ENCODE assay signal across 8 mouse cellular contexts in the genomic region with DNA sequence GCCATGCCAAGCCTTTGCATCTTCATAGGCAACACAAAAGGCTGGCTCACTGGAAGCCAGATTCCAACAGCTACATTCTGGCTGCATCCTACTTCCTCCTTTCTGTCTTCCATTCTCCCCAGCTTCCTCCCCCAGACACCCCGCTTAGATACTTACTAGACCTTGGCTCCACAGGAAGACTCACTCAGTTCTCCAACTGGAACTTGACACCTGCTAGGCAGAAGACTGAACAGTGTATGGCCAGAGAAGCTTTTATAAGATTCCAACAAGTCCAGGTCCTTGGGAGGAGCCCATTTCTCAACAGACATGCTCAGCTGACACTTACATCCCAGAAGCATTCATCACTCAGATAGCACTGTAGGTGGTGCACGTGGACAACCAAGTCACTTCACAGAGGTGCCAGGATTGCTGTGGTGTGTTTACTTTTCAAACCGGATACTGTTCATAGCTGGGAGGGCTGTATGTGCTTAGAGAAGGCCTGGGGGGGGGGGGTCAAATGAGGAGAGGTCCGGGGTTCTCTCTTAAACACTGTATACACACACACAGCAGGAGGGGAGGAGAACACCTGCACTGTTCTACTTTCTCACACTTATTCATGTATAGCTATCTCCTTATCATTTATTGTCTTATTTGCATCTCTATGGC. TPM values are rescaled to one million over a fixed set of nuclear protein-coding genes. Genes with fewer than 3 reads are reported as not detected.
DNase-seq lines count a peak whose midpoint lies in the region; ATAC-seq and TF ChIP-seq lines count a peak whose summit lies in the region.

Crct1 (minus strand) TSS at position 228 of the 645 bp plus-strand sequence.

- H3K4me3 ChIP-seq in kidney, embryonic 15.5 days (replicated peaks), result peak within 1 kb of the TSS; percentile 47
- peak within 1 kb of the TSS; percentile 51 for H3K4me3 ChIP-seq in embryonic facial prominence, embryonic 13.5 days
- H3K4me3 ChIP-seq in intestine, postnatal 0 days (ENCODE audit: low read depth, low read length), result peak within 1 kb of the TSS; percentile 45
- H3K4me3 ChIP-seq in neural tube, embryonic 13.5 days, result peak within 1 kb of the TSS; percentile 50

- H3K4me2 ChIP-seq in kidney, embryonic 15.5 days, result peak within 1 kb of the TSS; percentile 81
- peak within 1 kb of the TSS; percentile 78 for H3K4me2 ChIP-seq in embryonic facial prominence, embryonic 13.5 days
- H3K4me2 ChIP-seq in intestine, postnatal 0 days (replicated peaks; ENCODE audit: low read depth), result peak within 1 kb of the TSS; percentile 92
- H3K4me2 ChIP-seq in neural tube, embryonic 13.5 days, result peak within 1 kb of the TSS; percentile 88

- H3K27ac ChIP-seq in kidney, embryonic 15.5 days, result peak within 1 kb of the TSS; percentile 58; the same call in 1 of the 2 replicates
- peak within 1 kb of the TSS; percentile 66 for H3K27ac ChIP-seq in embryonic facial prominence, embryonic 13.5 days
- H3K27ac ChIP-seq in intestine, postnatal 0 days (ENCODE audit: low read depth, low read length), result no peak within 1 kb of the TSS
- no peak within 1 kb of the TSS; the same call in 1 of the 2 replicates for H3K27ac ChIP-seq in neural tube, embryonic 13.5 days (replicated peaks)

- H3K36me3 ChIP-seq in kidney, embryonic 15.5 days, result no peaks in the 10 kb centered on the region
- H3K36me3 ChIP-seq in embryonic facial prominence, embryonic 13.5 days, result no peaks in the 10 kb centered on the region
- no peaks in the 10 kb centered on the region for H3K36me3 ChIP-seq in intestine, postnatal 0 days (ENCODE audit: control insufficient read depth, insufficient read depth)
- no peaks in the 10 kb centered on the region for H3K36me3 ChIP-seq in neural tube, embryonic 13.5 days

- ATAC-seq in kidney, embryonic 15.5 days (replicated peaks; ENCODE audit: low FRiP score), result no peak; the same call in 1 of the 2 replicates
- ATAC-seq in embryonic facial prominence, embryonic 13.5 days (ENCODE audit: insufficient number of reproducible peaks, insufficient read depth, low FRiP score, low TSS enrichment, low read depth), result no peak
- ATAC-seq in intestine, postnatal 0 days, result no peak
- ATAC-seq in neural tube, embryonic 13.5 days (ENCODE audit: low read depth), result no peak
- ATAC-seq in erythroblast, adult 5-6 weeks (replicated peaks; ENCODE audit: low FRiP score, poor library complexity, severe bottlenecking), result no peak

- H3K27me3 ChIP-seq in kidney, embryonic 15.5 days, result peaks cover 3% of the 10 kb centered on the region; the same call in 1 of the 2 replicates
- H3K27me3 ChIP-seq in embryonic facial prominence, embryonic 13.5 days, result no peaks in the 10 kb centered on the region
- H3K27me3 ChIP-seq in intestine, postnatal 0 days (replicated peaks; ENCODE audit: control insufficient read depth, insufficient read depth, low read length), result no peaks in the 10 kb centered on the region
- H3K27me3 ChIP-seq in neural tube, embryonic 13.5 days, result no peaks in the 10 kb centered on the region

- TF ChIP-seq CTCF in intestine, postnatal 0 days (IDR thresholded peaks at IDR 0.05; ENCODE audit: low read depth), result no peak

- 35% methylated on average over 4 of the region's 4 CpGs for WGBS in kidney, embryonic 15.5 days
- WGBS in embryonic facial prominence, embryonic 13.5 days, result 58% methylated on average over 4 of the region's 4 CpGs
- WGBS in intestine, postnatal 0 days, result 33% methylated on average over 3 of the region's 4 CpGs
- 35% methylated on average over 4 of the region's 4 CpGs for WGBS in neural tube, embryonic 13.5 days

- peak within 1 kb of the TSS; percentile 35 for H3K9ac ChIP-seq in kidney, embryonic 15.5 days
- peak within 1 kb of the TSS; percentile 71 for H3K9ac ChIP-seq in embryonic facial prominence, embryonic 13.5 days
- H3K9ac ChIP-seq in intestine, postnatal 0 days (ENCODE audit: low read depth, low read length), result 0 out of 2 replicates have a peak within 1 kb of the TSS, but pooled peaks have one; percentile 26
- peak within 1 kb of the TSS; percentile 69 for H3K9ac ChIP-seq in neural tube, embryonic 13.5 days

- H3K9me3 ChIP-seq in kidney, embryonic 15.5 days (replicated peaks), result no peaks in the 10 kb centered on the region
- H3K9me3 ChIP-seq in embryonic facial prominence, embryonic 13.5 days, result no peaks in the 10 kb centered on the region
- H3K9me3 ChIP-seq in intestine, postnatal 0 days (ENCODE audit: control insufficient read depth), result no peaks in the 10 kb centered on the region
- no peaks in the 10 kb centered on the region for H3K9me3 ChIP-seq in neural tube, embryonic 13.5 days

- DNase-seq in kidney, adult 18-20 months, result no peak
- DNase-seq in adrenal gland, postnatal 36 days, result no peak
- no peak for DNase-seq in left cerebral cortex, adult 8-10 months (ENCODE audit: low spot score in 2 of 2)

- H3K4me1 ChIP-seq in kidney, embryonic 15.5 days, result peaks cover 11% of the 10 kb centered on the region; the same call in 1 of the 2 replicates
- H3K4me1 ChIP-seq in embryonic facial prominence, embryonic 13.5 days, result peaks cover 10% of the 10 kb centered on the region; the same call in 1 of the 2 replicates
- H3K4me1 ChIP-seq in intestine, postnatal 0 days (replicated peaks; ENCODE audit: control insufficient read depth, insufficient read depth, low read length), result no peaks in the 10 kb centered on the region
- H3K4me1 ChIP-seq in neural tube, embryonic 13.5 days (replicated peaks), result peaks cover 8% of the 10 kb centered on the region; the same call in 1 of the 2 replicates

RNA-seq across cellular contexts. Expression of gene Crct1, which starts in this region (rescaled TPM):
- 0.45 and 0.64 TPM in 2 replicates for polyA plus RNA-seq in kidney, embryonic 15.5 days (2015; fragmentation: Nextera tagmentation; extraction: Ambion mirVana)
- 0.65 and 0.91 TPM in 2 replicates for polyA plus RNA-seq in embryonic facial prominence, embryonic 13.5 days (2015; fragmentation: Nextera tagmentation; extraction: Ambion mirVana)
- polyA plus RNA-seq in intestine, postnatal 0 days (2015; fragmentation: Nextera tagmentation; extraction: Ambion mirVana), result not detected in 2 replicates
- 0.59 TPM in 1 of 2 replicates, not detected in the other for polyA plus RNA-seq in neural tube, embryonic 13.5 days (2015; fragmentation: Nextera tagmentation; extraction: Ambion mirVana)
- total RNA-seq in erythroblast, adult 5-6 weeks (2015; ENCODE audit: low replicate concordance), result not detected in 2 replicates
- total RNA-seq in erythroblast, adult 5-6 weeks (2017; ENCODE audit: low replicate concordance), result not detected in 2 replicates
- total RNA-seq in adrenal gland, postnatal 36 days (2021), result not detected
- under 1 TPM in 1 of 4 experiments, not detected in 3; 0.82 TPM for total RNA-seq in left cerebral cortex, adult 8-10 months (2022)

Comparison
In these comparisons a context has a peak if more than half of its experiments do, and no peak if none do; other contexts are left out.
1. H3K27ac ChIP-seq: peak in kidney, embryonic 15.5 days (single experiment) and embryonic facial prominence, embryonic 13.5 days (single experiment); none in intestine, postnatal 0 days (single experiment) and neural tube, embryonic 13.5 days (single experiment).
2. Peak in every context shown above with its lines, with median percentiles within 50 percentile points of each other: H3K4me2 ChIP-seq, H3K4me3 ChIP-seq and H3K9ac ChIP-seq.